Mouse (Mus musculus) CD4-positive, CD25-positive, alpha-beta regulatory T cell (primary cell): Measurements from ENCODE around the gene Man1a2. TPM values are rescaled to one million over a fixed set of nuclear protein-coding genes. Genes with fewer than 3 reads are reported as not detected.

Experiments
- polyA plus RNA-seq: library from polyadenylated mRNA; unstranded; fragments of 100-300 nt; shearing (Covaris generic); gene quantifications from one replicate; pipeline ENCODE4 v1.2.1, GENCODE M21; 2017

Man1a2 gene
- polyA plus RNA-seq = 163 TPM

DNA sequence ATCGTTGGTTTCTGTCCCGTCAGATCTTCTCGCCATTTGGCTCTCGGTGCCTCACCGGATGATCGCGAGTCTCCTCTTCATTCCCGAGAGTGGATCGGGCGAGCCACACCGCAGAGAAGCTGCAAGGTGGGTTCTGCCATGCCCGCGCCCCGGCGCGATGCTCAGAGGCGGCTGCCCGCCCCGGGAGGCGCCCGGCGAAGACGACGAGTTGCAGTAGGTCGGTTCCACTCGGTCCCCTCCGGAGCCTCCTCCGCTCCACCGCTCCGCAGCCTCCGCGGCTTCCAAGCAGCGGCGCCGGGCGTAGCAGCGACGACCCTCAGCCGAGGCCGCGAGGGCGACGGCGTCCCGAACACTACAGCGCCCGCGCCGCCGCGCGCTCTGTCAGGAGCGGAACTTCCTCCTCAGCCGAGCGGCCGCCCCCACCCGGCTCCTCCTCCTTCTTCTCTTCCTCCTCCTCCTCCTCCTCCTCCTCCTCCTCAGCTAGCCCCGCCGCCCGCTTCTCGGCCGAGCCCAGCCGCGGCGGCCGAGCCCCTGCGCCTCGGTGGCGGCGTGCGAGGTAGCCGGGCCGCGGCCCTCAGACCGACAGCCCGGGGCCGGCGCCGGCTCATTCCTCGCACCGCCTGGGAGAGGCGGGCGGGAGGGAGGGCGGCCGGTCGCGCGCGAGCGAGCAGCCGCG, at the start of gene Man1a2:
Gene Man1a2 (minus strand): TSS at position 417 of the 676 bp plus-strand sequence.

Other genes with a start within 250 kb of the Man1a2 start
- gene Tent5c, start 196.2 kb downstream of the Man1a2 start, polyA plus RNA-seq = 43.5 TPM
- gene Vtcn1, start 140.0 kb upstream of the Man1a2 start, polyA plus RNA-seq = not detected
- gene Trim45, start 236.7 kb upstream of the Man1a2 start, polyA plus RNA-seq = 1.6 TPM